8 mouse cellular contexts compared by ENCODE assay signal in genomic region chr5:141574263-141574662, GRCm38 (mm10).
DNase-seq lines count a peak whose midpoint lies in the region; ATAC-seq lines count a peak whose summit lies in the region.

No protein-coding gene starts in this region.

- no peak for ATAC-seq in hindbrain, embryonic 14.5 days (ENCODE audit: low FRiP score)
- no peak for ATAC-seq in hindbrain, embryonic 12.5 days (ENCODE audit: low FRiP score)
- ATAC-seq in megakaryocyte progenitor cell, adult 5-6 weeks (replicated peaks; ENCODE audit: poor library complexity), result no peak
- ATAC-seq in megakaryocyte-erythroid progenitor cell, adult 5-6 weeks (replicated peaks; ENCODE audit: low FRiP score, low TSS enrichment, poor library complexity, severe bottlenecking), result no peak
- ATAC-seq in forebrain, embryonic 11.5 days (replicated peaks; ENCODE audit: low FRiP score), result no peak

- no peaks in the 10 kb centered on the region for H3K9me3 ChIP-seq in hindbrain, embryonic 14.5 days (ENCODE audit: control insufficient read depth, low read length)
- no peaks in the 10 kb centered on the region for H3K9me3 ChIP-seq in hindbrain, embryonic 12.5 days (replicated peaks)
- H3K9me3 ChIP-seq in forebrain, embryonic 11.5 days (ENCODE audit: control insufficient read depth, low read length), result no peaks in the 10 kb centered on the region

- peak; percentile 55 for DNase-seq in hindbrain, embryonic 14.5 days (ENCODE audit: low spot score)
- peak; percentile 3 for DNase-seq in adrenal gland, adult 8-10 months
- peak; percentile 36 to 39 for DNase-seq in gastrocnemius, adult 8-10 months (ENCODE audit: low spot score in 2 of 2)
- DNase-seq in kidney, postnatal 36 days, result peak; percentile 87 to 92
- no peak for DNase-seq in forebrain, embryonic 11.5 days (ENCODE audit: low spot score)

- H3K4me1 ChIP-seq in hindbrain, embryonic 14.5 days (replicated peaks; ENCODE audit: control insufficient read depth, insufficient read depth, low read length), result peaks cover 6% of the 10 kb centered on the region; the same call in 1 of the 2 replicates
- peaks cover 5% of the 10 kb centered on the region for H3K4me1 ChIP-seq in hindbrain, embryonic 12.5 days
- no peaks in the 10 kb centered on the region for H3K4me1 ChIP-seq in forebrain, embryonic 11.5 days (replicated peaks; ENCODE audit: control insufficient read depth, insufficient read depth, low read length)

- H3K36me3 ChIP-seq in hindbrain, embryonic 14.5 days (replicated peaks; ENCODE audit: control insufficient read depth, insufficient read depth), result no peaks in the 10 kb centered on the region
- no peaks in the 10 kb centered on the region for H3K36me3 ChIP-seq in hindbrain, embryonic 12.5 days
- no peaks in the 10 kb centered on the region for H3K36me3 ChIP-seq in forebrain, embryonic 11.5 days (ENCODE audit: control insufficient read depth, insufficient read depth, low read length)

- WGBS in hindbrain, embryonic 14.5 days, result 60% methylated on average over 1 of the region's 1 CpGs
- WGBS in hindbrain, embryonic 12.5 days, result 94% methylated on average over 1 of the region's 1 CpGs
- WGBS in forebrain, embryonic 11.5 days, result 88% methylated on average over 1 of the region's 1 CpGs

- no peak overlapping the region for H3K4me3 ChIP-seq in hindbrain, embryonic 14.5 days (replicated peaks; ENCODE audit: low read length)
- no peak overlapping the region for H3K4me3 ChIP-seq in hindbrain, embryonic 12.5 days
- H3K4me3 ChIP-seq in forebrain, embryonic 11.5 days (ENCODE audit: low read depth, low read length), result no peak overlapping the region

- H3K4me2 ChIP-seq in hindbrain, embryonic 14.5 days (replicated peaks), result no peak overlapping the region
- no peak overlapping the region for H3K4me2 ChIP-seq in hindbrain, embryonic 12.5 days (replicated peaks)
- no peak overlapping the region for H3K4me2 ChIP-seq in forebrain, embryonic 11.5 days (ENCODE audit: low read depth, low read length, severe bottlenecking)

- no peak overlapping the region for H3K9ac ChIP-seq in hindbrain, embryonic 14.5 days
- H3K9ac ChIP-seq in hindbrain, embryonic 12.5 days, result no peak overlapping the region
- H3K9ac ChIP-seq in forebrain, embryonic 11.5 days (ENCODE audit: low read length), result no peak overlapping the region

- H3K27me3 ChIP-seq in hindbrain, embryonic 14.5 days (ENCODE audit: control insufficient read depth, insufficient read depth, low read length), result no peaks in the 10 kb centered on the region
- H3K27me3 ChIP-seq in hindbrain, embryonic 12.5 days, result no peaks in the 10 kb centered on the region
- no peaks in the 10 kb centered on the region for H3K27me3 ChIP-seq in forebrain, embryonic 11.5 days (ENCODE audit: control insufficient read depth, insufficient read depth, low read length)

- H3K27ac ChIP-seq in hindbrain, embryonic 14.5 days, result no peak overlapping the region
- no peak overlapping the region for H3K27ac ChIP-seq in hindbrain, embryonic 12.5 days
- H3K27ac ChIP-seq in forebrain, embryonic 11.5 days (ENCODE audit: low read depth, low read length), result no peak overlapping the region
